Mouse (Mus musculus) cerebellum, adult 2 months (tissue): ENCODE measurements around the gene Cask. TPM values are rescaled to one million over a fixed set of nuclear protein-coding genes. Genes with fewer than 3 reads are reported as not detected.

Experiments used
- DNase-seq, 2 experiments: peaks; one replicate each; pipeline ENCODE4 v3.0.0; 2021
- H3K27ac ChIP-seq: fragments of 200-500 bp; 2 replicates; pipeline ENCODE4 v1.5.1; 2012; ENCODE audit warnings: low read length, control low read depth, inconsistent platforms; ENCODE audit not compliant: insufficient read depth
- H3K27me3 ChIP-seq: fragments of 200-500 bp; 2 replicates; pipeline ENCODE4 v1.6.1; 2012; ENCODE audit warnings: inconsistent platforms, mild to moderate bottlenecking, low read length, moderate library complexity; ENCODE audit not compliant: control insufficient read depth, insufficient read depth
- H3K4me1 ChIP-seq: fragments of 200-500 bp; 2 replicates; pipeline ENCODE4 v1.6.1; 2011; ENCODE audit warnings: low read length; ENCODE audit not compliant: control insufficient read depth, insufficient read depth
- H3K4me3 ChIP-seq: fragments of 200-500 bp; replicated peaks from 2 replicates; pipeline ENCODE3; 2011; ENCODE audit warnings: mild to moderate bottlenecking, low read depth, low read length, control low read depth; ENCODE audit not compliant: insufficient read depth
- CTCF ChIP-seq: fragments of 200-500 bp; IDR thresholded peaks from 2 replicates; pipeline ENCODE4 v1.5.1; 2011; ENCODE audit warnings: low read depth, mild to moderate bottlenecking, control low read depth, low read length, moderate library complexity, borderline replicate concordance; ENCODE audit not compliant: insufficient read depth
- POLR2A ChIP-seq: fragments of 200-500 bp; IDR thresholded peaks from 2 replicates; pipeline ENCODE4 v1.6.1; 2011; ENCODE audit warnings: low read length, control low read depth, borderline replicate concordance; ENCODE audit not compliant: insufficient read depth
- WGBS: fragments of 180-500 bp; shearing (Covaris S2); methylation state at CpG from one replicate; pipeline ENCODE4 v1.1.7; 2018; 5-methylcytosine and 5-hydroxymethylcytosine counted together
- polyA plus RNA-seq: library from polyadenylated mRNA; depleted of rRNA; stranded (reverse); fragments of >200 nt; gene quantifications from 2 replicates; pipeline ENCODE4 v1.2.3, GENCODE M21; 2012

Gene Cask
- polyA plus RNA-seq, 1 experiment = 24.5 TPM

- Histone ChIP-seq H3K4me3 (no peak overlapping the region), H3K27me3 (no peaks in the 10 kb centered on the region), H3K27ac (no peak overlapping the region), H3K4me1 (peaks cover 3% of the 10 kb centered on the region; the same call in 1 of the 2 replicates)
- WGBS = 90% methylated on average over 2 of the region's 2 CpGs
- no peak for DNase-seq
- TF ChIP-seq POLR2A = no peak
- no peak for TF ChIP-seq CTCF
These were observed 251.8 kb downstream of the Cask start for GRCm38 (mm10) chrX:13599373-13599772.

GRCm38 (mm10) chrX:13577647-13578046 lies 273.5 kb downstream of the Cask start:
- Histone ChIP-seq H3K4me3 (no peak overlapping the region), H3K27me3 (no peaks in the 10 kb centered on the region), H3K4me1 (no peaks in the 10 kb centered on the region), H3K27ac (no peak overlapping the region)
- WGBS = 84% methylated on average over 3 of the region's 3 CpGs
- DNase-seq = no peak
- no peak for TF ChIP-seq POLR2A
- TF ChIP-seq CTCF = no peak

- H3K27ac ChIP-seq = no peak overlapping the region
- H3K27me3 ChIP-seq = no peaks in the 10 kb centered on the region
- H3K4me3 ChIP-seq = no peak overlapping the region
- 18% methylated on average over 2 of the region's 2 CpGs for WGBS
- no peaks in the 10 kb centered on the region for H3K4me1 ChIP-seq
- DNase-seq = no peak
- TF ChIP-seq CTCF = no peak
- TF ChIP-seq POLR2A = no peak
These were observed 274.6 kb downstream of the Cask start for GRCm38 (mm10) chrX:13576606-13577005.

- H3K27ac ChIP-seq = no peak overlapping the region
- TF ChIP-seq POLR2A = no peak
- no peak for TF ChIP-seq CTCF
- H3K4me1 ChIP-seq = no peaks in the 10 kb centered on the region
- WGBS = 77% methylated on average over 3 of the region's 3 CpGs
- no peak overlapping the region for H3K4me3 ChIP-seq
- no peak for DNase-seq
- H3K27me3 ChIP-seq = no peaks in the 10 kb centered on the region
These were observed 276.3 kb downstream of the Cask start for GRCm38 (mm10) chrX:13574872-13575271.

GRCm38 (mm10) chrX:13574298-13574697 lies 276.9 kb downstream of the Cask start:
- no peaks in the 10 kb centered on the region for H3K27me3 ChIP-seq
- no peak overlapping the region for H3K4me3 ChIP-seq
- no peak for DNase-seq
- H3K27ac ChIP-seq = no peak overlapping the region
- WGBS = 64% methylated on average over 2 of the region's 2 CpGs
- H3K4me1 ChIP-seq = no peaks in the 10 kb centered on the region
- TF ChIP-seq CTCF (no peak), POLR2A (no peak)

GRCm38 (mm10) chrX:13554504-13554903 lies 296.7 kb downstream of the Cask start:
- TF ChIP-seq CTCF = no peak
- TF ChIP-seq POLR2A = no peak
- H3K27ac ChIP-seq = no peak overlapping the region
- DNase-seq = no peak
- 83% methylated on average over 3 of the region's 3 CpGs for WGBS
- H3K4me1 ChIP-seq = no peaks in the 10 kb centered on the region
- H3K4me3 ChIP-seq = no peak overlapping the region
- no peaks in the 10 kb centered on the region for H3K27me3 ChIP-seq

- DNase-seq = no peak
- H3K27me3 ChIP-seq = no peaks in the 10 kb centered on the region
- no peak overlapping the region for H3K4me3 ChIP-seq
- no peaks in the 10 kb centered on the region for H3K4me1 ChIP-seq
- 49% methylated on average over 2 of the region's 2 CpGs for WGBS
- no peak overlapping the region for H3K27ac ChIP-seq
- TF ChIP-seq CTCF (no peak), POLR2A (no peak)
These were observed 298.9 kb downstream of the Cask start for GRCm38 (mm10) chrX:13552288-13552687.

- no peaks in the 10 kb centered on the region for H3K27me3 ChIP-seq
- WGBS = 89% methylated on average over 4 of the region's 4 CpGs
- no peak overlapping the region for H3K4me3 ChIP-seq
- no peak for DNase-seq
- no peak for TF ChIP-seq POLR2A
- no peak overlapping the region for H3K27ac ChIP-seq
- no peaks in the 10 kb centered on the region for H3K4me1 ChIP-seq
These were observed 299.6 kb downstream of the Cask start for GRCm38 (mm10) chrX:13551566-13551965.

- Histone ChIP-seq H3K4me3 (no peak overlapping the region), H3K27me3 (no peaks in the 10 kb centered on the region), H3K27ac (no peak overlapping the region), H3K4me1 (no peaks in the 10 kb centered on the region)
- DNase-seq = no peak
- no peak for TF ChIP-seq POLR2A
- no peak for TF ChIP-seq CTCF
- 52% methylated on average over 4 of the region's 4 CpGs for WGBS
These were observed 302.1 kb downstream of the Cask start for GRCm38 (mm10) chrX:13549100-13549499.
